In genomic region chr2:45367436-45368193, GRCm38 (mm10) we compare ENCODE assay signal across 18 mouse cellular contexts.
A peak's percentile ranks its signal among the peaks of the same experiment; 100 is the strongest.
DNase-seq lines count a peak whose midpoint lies in the region; TF ChIP-seq lines count a peak whose summit lies in the region.
"Had no signal": no experiment of that assay in that cellular context is flagged by ENCODE, and none has a peak within 500 bp of the region (broad histone marks: within the 10 kb centered on the region; RNA-seq: fewer than 3 reads in every experiment).

No protein-coding gene starts in this region.

- no peak for TF ChIP-seq CTCF in lung, adult 2 months (IDR thresholded peaks at IDR 0.05; ENCODE audit: insufficient read depth, low read length)

- no peaks in the 10 kb centered on the region for H3K4me1 ChIP-seq in lung, adult 2 months (ENCODE audit: control insufficient read depth, insufficient read depth, low read length)
- H3K4me1 ChIP-seq: midbrain, embryonic 10.5 days; neural tube, embryonic 13.5 days had no signal

- DNase-seq in gastrocnemius, postnatal 10 days: peak; percentile 8
- no peak for DNase-seq in gastrocnemius, adult 8-10 months (ENCODE audit: low spot score in 2 of 2)
- DNase-seq in lung, postnatal 10 days: peak; percentile 14
- DNase-seq in lung, adult 2 months: no peak
- peak; percentile 66 for DNase-seq in NIH3T3 (ENCODE audit: low read depth)
- peak; percentile 4 for DNase-seq in lung, postnatal 36 days
- no peak for DNase-seq in natural killer cell, adult 2 months (ENCODE audit: low spot score in 2 of 2)
- DNase-seq: adrenal gland, adult 2 months; cerebellum, adult 8-10 months; gastrocnemius, postnatal 14 days; kidney, adult 8-10 months; kidney, postnatal 36 days; liver; liver, postnatal 0 days; thymus, postnatal 4 days had no signal

- WGBS in lung, adult 2 months: 58% methylated on average over 10 of the region's 10 CpGs

- no peak overlapping the region for H3K4me3 ChIP-seq in lung, adult 2 months (replicated peaks; ENCODE audit: extremely low read depth, low read depth, low read length)
- H3K4me3 ChIP-seq: erythroblast, embryonic 14.5 days; midbrain, embryonic 10.5 days; neural tube, embryonic 13.5 days had no signal

- no peak for TF ChIP-seq POLR2A in lung, adult 2 months (IDR thresholded peaks at IDR 0.05; ENCODE audit: borderline replicate concordance, extremely low read depth, low read depth, low read length)

Comparison
In these comparisons a context has a peak if more than half of its experiments do, and no peak if none do; other contexts are left out.
1. DNase-seq: peak in gastrocnemius, postnatal 10 days (single experiment), lung, postnatal 10 days (single experiment), NIH3T3 (single experiment) and lung, postnatal 36 days (single experiment); none in gastrocnemius, adult 8-10 months (0 of 2), lung, adult 2 months (single experiment) and natural killer cell, adult 2 months (0 of 2).